Mouse (Mus musculus) C2C12 (cell line): ENCODE measurements around the gene Fam155a.

ENCODE experiments used
- CEBPB ChIP-seq: IDR thresholded peaks from one replicate; pipeline ENCODE4 v1.6.1; 2011; ENCODE audit warnings: low read depth, mild to moderate bottlenecking, control low read depth, moderate library complexity
- CTCF ChIP-seq: IDR thresholded peaks from one replicate; pipeline ENCODE4 v1.5.1; 2011; ENCODE audit not compliant: control insufficient read depth, insufficient read depth, insufficient read length
- MAX ChIP-seq: IDR thresholded peaks from one replicate; pipeline ENCODE4 v1.6.1; 2011; ENCODE audit warnings: mild to moderate bottlenecking, control low read depth
- USF1 ChIP-seq: IDR thresholded peaks from one replicate; pipeline ENCODE4 v1.6.1; 2011; ENCODE audit warnings: low read depth, mild to moderate bottlenecking, control low read depth, moderate library complexity

DNA sequence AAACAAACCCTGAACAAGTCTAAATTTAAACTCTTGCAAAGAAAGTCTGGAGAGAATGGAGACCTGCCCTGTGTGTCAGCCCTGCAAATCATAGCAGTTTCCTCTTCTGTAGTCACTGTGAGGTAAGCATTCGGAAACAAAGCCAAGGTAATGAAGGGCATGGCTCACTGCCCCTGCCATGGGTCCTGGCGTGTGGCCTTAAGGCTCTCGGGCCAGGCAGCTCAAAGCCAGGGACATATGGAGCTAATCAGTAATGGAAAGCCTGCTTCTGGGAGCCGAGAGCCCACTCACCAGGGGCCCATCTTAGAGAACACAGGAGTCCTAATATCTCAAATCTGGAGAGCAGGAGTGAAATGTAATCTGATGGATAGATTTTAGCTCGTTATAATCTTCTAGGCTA is 525.0 kb downstream of the Fam155a start:
- no peak for TF ChIP-seq CTCF
- no peak for TF ChIP-seq USF1
- no peak for TF ChIP-seq MAX
- no peak for TF ChIP-seq CEBPB
